Mouse (Mus musculus) c-Kit-positive CD71-positive TER-119-negative erythroid progenitor cells, embryonic 14.5 days (primary cell): ENCODE measurements around the gene Dpp9.

Source experiments
- DNase-seq: peaks from one replicate; pipeline ENCODE4 v3.0.0-alpha.2; 2013; ENCODE audit warnings: low read depth

The Dpp9 gene

GRCm38 (mm10) chr17:56229943-56230342 is 11.2 kb upstream of the Dpp9 start:
- DNase-seq: no peak

- DNase-seq: no peak
These were observed 7.9 kb upstream of the Dpp9 start for GRCm38 (mm10) chr17:56226566-56226965.

- DNase-seq: no peak
These were observed 6.2 kb upstream of the Dpp9 start for GRCm38 (mm10) chr17:56224916-56225315.

GRCm38 (mm10) chr17:56219805-56220204 is 1.1 kb upstream of the Dpp9 start:
- DNase-seq: no peak

- DNase-seq: no peak
These were observed 546 bp upstream of the Dpp9 start for GRCm38 (mm10) chr17:56219251-56219650.

GRCm38 (mm10) chr17:56217670-56218069 is 1.0 kb downstream of the Dpp9 start:
- no peak for DNase-seq

- DNase-seq: no peak
These were observed 4.5 kb downstream of the Dpp9 start for GRCm38 (mm10) chr17:56214229-56214628.

- no peak for DNase-seq
These were observed 6.0 kb downstream of the Dpp9 start for GRCm38 (mm10) chr17:56212676-56213075.

GRCm38 (mm10) chr17:56211090-56211489 is 7.6 kb downstream of the Dpp9 start:
- no peak for DNase-seq

- DNase-seq: no peak
These were observed 9.9 kb downstream of the Dpp9 start for GRCm38 (mm10) chr17:56208821-56209220.

- no peak for DNase-seq
These were observed 10.7 kb downstream of the Dpp9 start for GRCm38 (mm10) chr17:56207963-56208530.

GRCm38 (mm10) chr17:56206986-56207674 is 11.6 kb downstream of the Dpp9 start:
- no peak for DNase-seq

GRCm38 (mm10) chr17:56206276-56206884 is 12.3 kb downstream of the Dpp9 start:
- DNase-seq: no peak

GRCm38 (mm10) chr17:56203729-56204128 is 15.0 kb downstream of the Dpp9 start:
- DNase-seq: no peak

- no peak for DNase-seq
These were observed 16.2 kb downstream of the Dpp9 start for GRCm38 (mm10) chr17:56202476-56202875.

GRCm38 (mm10) chr17:56201642-56202041 is 17.1 kb downstream of the Dpp9 start:
- no peak for DNase-seq

- no peak for DNase-seq
These were observed 18.1 kb downstream of the Dpp9 start for GRCm38 (mm10) chr17:56200586-56200985.

- DNase-seq: peak; percentile 23
These were observed 21.8 kb downstream of the Dpp9 start for GRCm38 (mm10) chr17:56196860-56197259.

GRCm38 (mm10) chr17:56194765-56195164 is 23.9 kb downstream of the Dpp9 start:
- DNase-seq: no peak

- DNase-seq: no peak
These were observed 24.3 kb downstream of the Dpp9 start for GRCm38 (mm10) chr17:56194357-56194756.

- DNase-seq: no peak
These were observed 27.4 kb downstream of the Dpp9 start for GRCm38 (mm10) chr17:56191266-56191665.

- no peak for DNase-seq
These were observed 33.2 kb downstream of the Dpp9 start for GRCm38 (mm10) chr17:56185281-56186141.
